Mouse (Mus musculus) small intestine, adult 2 months (tissue): Measurements from ENCODE around the gene Maml2. TPM values are rescaled to one million over a fixed set of nuclear protein-coding genes. Genes with fewer than 3 reads are reported as not detected.

ENCODE experiments used
- H3K27ac ChIP-seq: fragments of 200-500 bp; 2 replicates; pipeline ENCODE4 v1.5.1; 2012; ENCODE audit warnings: low read depth, low read length, control low read depth, inconsistent platforms; ENCODE audit not compliant: insufficient read depth
- H3K27me3 ChIP-seq: fragments of 200-500 bp; 2 replicates; pipeline ENCODE4 v1.6.1; 2012; ENCODE audit warnings: mild to moderate bottlenecking, moderate library complexity, low read length, inconsistent platforms; ENCODE audit not compliant: control insufficient read depth, insufficient read depth
- H3K36me3 ChIP-seq: fragments of 200-500 bp; 2 replicates; pipeline ENCODE4 v1.6.1; 2012; ENCODE audit warnings: mild to moderate bottlenecking, low read length, control low read depth, inconsistent platforms; ENCODE audit not compliant: control insufficient read depth, insufficient read depth
- H3K4me1 ChIP-seq: fragments of 200-500 bp; 2 replicates; pipeline ENCODE4 v1.6.1; 2012; ENCODE audit warnings: low read length, inconsistent platforms, mixed read lengths; ENCODE audit not compliant: control insufficient read depth, insufficient read depth, insufficient read length
- H3K4me3 ChIP-seq: fragments of 200-500 bp; 2 replicates; pipeline ENCODE4 v1.5.1; 2012; ENCODE audit warnings: low read depth, mild to moderate bottlenecking, control low read depth, inconsistent platforms, low read length, moderate library complexity
- CTCF ChIP-seq: fragments of 200-500 bp; IDR thresholded peaks from 2 replicates; pipeline ENCODE4 v1.5.1; 2012; ENCODE audit warnings: low read depth, mild to moderate bottlenecking, control low read depth, inconsistent platforms, low read length, moderate library complexity, mixed read lengths; ENCODE audit not compliant: insufficient replicate concordance, insufficient read length; ENCODE audit errors: extremely low read depth
- POLR2A ChIP-seq: fragments of 200-500 bp; IDR thresholded peaks from 2 replicates; pipeline ENCODE4 v1.6.1; 2012; ENCODE audit warnings: low read depth, mild to moderate bottlenecking, control low read depth, inconsistent platforms, low read length, moderate library complexity
- WGBS: fragments of 180-500 bp; shearing (Covaris S2); methylation state at CpG from one replicate; pipeline ENCODE4 v1.1.7; 2018; 5-methylcytosine and 5-hydroxymethylcytosine counted together
- polyA plus RNA-seq: library from polyadenylated mRNA; depleted of rRNA; stranded (reverse); fragments of >200 nt; gene quantifications from 2 replicates; pipeline ENCODE4 v1.2.3, GENCODE M21; 2012

The Maml2 gene
- polyA plus RNA-seq, 1 experiment, result 2.8 TPM

GRCm38 (mm10) chr9:13599334-13599614 is 301.5 kb downstream of the Maml2 start:
- H3K27ac ChIP-seq, result no peak overlapping the region
- no peaks in the 10 kb centered on the region for H3K36me3 ChIP-seq
- H3K27me3 ChIP-seq, result no peaks in the 10 kb centered on the region
- no peak overlapping the region for H3K4me3 ChIP-seq
- 69% methylated on average over 3 of the region's 3 CpGs for WGBS
- H3K4me1 ChIP-seq, result no peaks in the 10 kb centered on the region
- TF ChIP-seq POLR2A (no peak), CTCF (no peak)

- TF ChIP-seq CTCF, result no peak
- TF ChIP-seq POLR2A, result no peak
- 87% methylated on average over 6 of the region's 6 CpGs for WGBS
These were observed 302.0 kb downstream of the Maml2 start for GRCm38 (mm10) chr9:13599800-13600199.

DNA sequence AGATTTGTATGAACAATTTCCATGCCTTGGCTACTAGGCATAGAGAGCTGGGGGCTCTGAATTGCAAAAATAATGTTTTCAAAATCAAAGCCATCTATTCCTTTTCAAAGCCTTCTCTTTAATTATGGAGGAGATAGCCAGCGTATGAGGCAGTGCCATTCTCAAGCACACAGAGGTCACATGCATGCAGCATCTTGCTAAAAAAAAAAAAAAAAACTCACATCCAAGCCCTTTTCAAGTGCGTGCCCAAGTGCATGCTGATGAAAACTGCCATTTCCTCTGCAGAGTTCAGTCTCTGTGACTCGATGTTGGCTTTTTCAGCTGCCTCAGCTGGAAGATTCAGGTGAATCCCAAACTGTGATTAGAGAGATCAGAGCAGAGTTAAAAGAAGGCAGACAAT is 304.0 kb downstream of the Maml2 start:
- Histone ChIP-seq H3K4me3 (no peak overlapping the region), H3K27me3 (no peaks in the 10 kb centered on the region), H3K36me3 (no peaks in the 10 kb centered on the region), H3K4me1 (no peaks in the 10 kb centered on the region), H3K27ac (no peak overlapping the region)
- no peak for TF ChIP-seq POLR2A
- no peak for TF ChIP-seq CTCF
- 79% methylated on average over 3 of the region's 3 CpGs for WGBS

More at GRCm38 (mm10) chr9:13599800-13600199, 302.0 kb downstream of the Maml2 start:
- no peaks in the 10 kb centered on the region for H3K27me3 ChIP-seq
- H3K27ac ChIP-seq, result no peak overlapping the region
- H3K36me3 ChIP-seq, result no peaks in the 10 kb centered on the region
- no peak overlapping the region for H3K4me3 ChIP-seq
- no peaks in the 10 kb centered on the region for H3K4me1 ChIP-seq

DNA sequence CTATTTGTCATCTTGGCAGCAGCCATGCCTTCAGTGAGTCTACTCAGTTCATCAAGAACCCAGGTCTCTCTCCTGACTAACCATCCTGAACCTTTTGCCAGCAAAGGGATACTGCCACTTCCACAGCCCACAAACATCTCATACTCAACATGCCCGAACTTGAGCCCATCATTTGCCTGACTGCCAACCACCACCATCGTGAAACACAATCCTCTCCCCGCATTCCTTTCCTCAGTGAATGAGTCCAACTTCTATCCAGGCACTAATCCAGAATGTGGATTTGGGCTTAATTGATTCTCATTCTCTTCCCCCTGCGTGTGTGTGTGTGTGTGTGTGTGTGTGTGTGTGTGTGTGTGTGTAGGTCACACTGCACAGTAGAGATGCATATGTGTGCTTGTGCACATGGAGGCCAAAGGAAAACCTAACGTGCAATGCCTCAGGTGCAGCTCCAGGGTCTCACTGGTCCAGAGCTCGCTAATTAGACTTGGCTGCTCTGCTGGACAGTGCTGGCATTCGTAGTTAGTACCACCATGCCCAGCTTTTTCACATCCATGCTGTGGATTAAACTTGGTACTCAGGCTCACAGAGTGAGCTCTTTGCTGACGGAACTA is 305.9 kb downstream of the Maml2 start:
- 82% methylated on average over 8 of the region's 8 CpGs for WGBS
- no peak overlapping the region for H3K27ac ChIP-seq

DNA sequence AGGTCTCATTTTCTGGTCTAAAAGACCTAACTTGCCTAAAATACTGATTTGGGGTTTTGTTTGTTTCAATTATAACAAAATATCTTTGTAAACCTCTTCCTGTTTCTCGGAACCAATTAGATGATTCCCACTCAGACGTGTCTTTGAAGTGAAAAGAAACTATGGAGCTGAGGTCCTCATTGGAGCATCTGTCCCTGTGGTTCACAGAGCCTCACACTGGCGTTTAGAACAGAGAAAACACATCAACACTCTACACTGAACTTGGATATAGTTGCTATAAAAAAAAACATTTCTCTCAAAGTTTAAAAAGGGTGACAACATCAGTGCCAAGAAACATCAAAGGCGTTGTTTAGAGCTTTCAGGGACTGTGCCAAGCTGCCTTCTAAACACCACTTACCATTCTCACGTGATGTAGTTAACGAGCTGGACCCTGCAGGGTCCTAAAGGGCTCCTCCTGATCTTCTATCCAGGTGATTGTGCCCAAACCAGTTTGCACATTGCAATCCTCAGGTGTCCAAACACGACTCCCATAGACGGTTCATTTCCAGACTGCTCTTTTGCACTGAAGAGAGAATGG is 309.9 kb downstream of the Maml2 start:
- Histone ChIP-seq H3K4me3 (no peak overlapping the region), H3K27ac (no peak overlapping the region), H3K4me1 (no peaks in the 10 kb centered on the region), H3K27me3 (no peaks in the 10 kb centered on the region), H3K36me3 (no peaks in the 10 kb centered on the region)
- no peak for TF ChIP-seq POLR2A
- TF ChIP-seq CTCF, result no peak
- 57% methylated on average over 8 of the region's 8 CpGs for WGBS

More for the DNA sequence above, 305.9 kb downstream of the Maml2 start:
- H3K27me3 ChIP-seq, result no peaks in the 10 kb centered on the region
- no peaks in the 10 kb centered on the region for H3K36me3 ChIP-seq
- TF ChIP-seq CTCF, result no peak
- no peak for TF ChIP-seq POLR2A
- no peaks in the 10 kb centered on the region for H3K4me1 ChIP-seq
- no peak overlapping the region for H3K4me3 ChIP-seq

GRCm38 (mm10) chr9:13608532-13609071 is 310.8 kb downstream of the Maml2 start:
- H3K27ac ChIP-seq, result no peak overlapping the region
- H3K4me1 ChIP-seq, result no peaks in the 10 kb centered on the region
- H3K36me3 ChIP-seq, result no peaks in the 10 kb centered on the region
- H3K4me3 ChIP-seq, result no peak overlapping the region
- no peak for TF ChIP-seq CTCF
- 55% methylated on average over 3 of the region's 3 CpGs for WGBS
- no peaks in the 10 kb centered on the region for H3K27me3 ChIP-seq

DNA sequence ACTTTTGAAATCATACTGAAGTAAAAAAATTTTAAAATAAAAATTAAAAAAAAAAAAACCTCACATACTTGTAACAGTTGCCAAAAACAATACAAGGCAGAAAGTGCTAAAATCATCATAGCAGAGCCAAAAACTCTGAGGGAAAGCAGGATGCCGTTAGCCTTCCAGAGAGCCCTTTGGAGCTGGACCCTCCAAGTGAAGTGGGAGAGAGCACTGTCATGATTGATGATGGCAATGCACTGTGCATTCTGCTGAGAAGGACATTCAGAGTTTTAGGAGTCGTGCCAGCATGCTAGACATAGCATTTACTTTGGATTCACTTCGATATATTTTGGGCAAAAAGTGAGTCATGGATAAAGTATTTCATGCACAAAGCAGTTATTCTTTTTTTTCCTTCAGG is 313.8 kb downstream of the Maml2 start:
- Histone ChIP-seq H3K4me1 (no peaks in the 10 kb centered on the region), H3K36me3 (no peaks in the 10 kb centered on the region), H3K4me3 (no peak overlapping the region), H3K27me3 (no peaks in the 10 kb centered on the region), H3K27ac (no peak overlapping the region)
- TF ChIP-seq POLR2A, result no peak
- no peak for TF ChIP-seq CTCF
- 79% methylated on average over 3 of the region's 3 CpGs for WGBS
